Mouse (Mus musculus) ES-Bruce4 (cell line): ENCODE results near the gene Nav3.

Experiments used
- CTCF ChIP-seq: IDR thresholded peaks from one replicate; pipeline ENCODE4 v1.8.1; 2011; ENCODE audit warnings: low read depth, low read length
- EP300 ChIP-seq: IDR thresholded peaks from 2 replicates; pipeline ENCODE4 v1.6.1; 2011; ENCODE audit warnings: low read depth, low read length; ENCODE audit not compliant: insufficient read depth

- no peak for TF ChIP-seq CTCF
- no peak for TF ChIP-seq EP300
Measured at GRCm38 (mm10) chr10:110330030-110330429, 126.0 kb downstream of the Nav3 start.
